Mouse (Mus musculus): ENCODE measurements around the gene Rapgef3. TPM values are rescaled to one million over a fixed set of nuclear protein-coding genes. Genes with fewer than 3 reads are reported as not detected.

Gene Rapgef3
- polyA plus RNA-seq, 1 experiment from 2014 or later, result 6.1 TPM

GRCm38 (mm10) chr15:97730365-97730764, 37.4 kb downstream of the Rapgef3 start:
- WGBS, result 52% methylated on average over 6 of the region's 6 CpGs

GRCm38 (mm10) chr15:97728804-97729203, 39.0 kb downstream of the Rapgef3 start:
- WGBS, result 58% methylated on average over 7 of the region's 7 CpGs
- H3K4me2 ChIP-seq (replicated peaks; ENCODE audit: low read depth, low read length), result no peak overlapping the region
- no peak overlapping the region for H3K27ac ChIP-seq (ENCODE audit: low read length)
- H3K4me3 ChIP-seq (ENCODE audit: low read depth, low read length), result no peak overlapping the region
- no peaks in the 10 kb centered on the region for H3K36me3 ChIP-seq (ENCODE audit: control insufficient read depth, insufficient read depth, low read length)
- no peaks in the 10 kb centered on the region for H3K4me1 ChIP-seq (ENCODE audit: control insufficient read depth, insufficient read depth, low read length)
- H3K27me3 ChIP-seq (ENCODE audit: control insufficient read depth, insufficient read depth, low read length), result no peaks in the 10 kb centered on the region
- H3K9ac ChIP-seq (replicated peaks; ENCODE audit: low read depth, low read length), result no peak overlapping the region
- H3K9me3 ChIP-seq (ENCODE audit: control insufficient read depth, low read depth, low read length), result no peaks in the 10 kb centered on the region
- no peak for ATAC-seq (ENCODE audit: insufficient number of reproducible peaks, insufficient read depth, low FRiP score, low read depth)

More at GRCm38 (mm10) chr15:97730365-97730764, 37.4 kb downstream of the Rapgef3 start:
- H3K4me1 ChIP-seq (ENCODE audit: control insufficient read depth, insufficient read depth, low read length), result no peaks in the 10 kb centered on the region
- H3K4me2 ChIP-seq (replicated peaks; ENCODE audit: low read depth, low read length), result no peak overlapping the region
- H3K27ac ChIP-seq (ENCODE audit: low read length), result no peak overlapping the region
- no peak for ATAC-seq (ENCODE audit: insufficient number of reproducible peaks, insufficient read depth, low FRiP score, low read depth)
- no peaks in the 10 kb centered on the region for H3K27me3 ChIP-seq (ENCODE audit: control insufficient read depth, insufficient read depth, low read length)
- H3K36me3 ChIP-seq (ENCODE audit: control insufficient read depth, insufficient read depth, low read length), result no peaks in the 10 kb centered on the region
- no peak overlapping the region for H3K4me3 ChIP-seq (ENCODE audit: low read depth, low read length)
- no peak overlapping the region for H3K9ac ChIP-seq (replicated peaks; ENCODE audit: low read depth, low read length)
- H3K9me3 ChIP-seq (ENCODE audit: control insufficient read depth, low read depth, low read length), result no peaks in the 10 kb centered on the region

- H3K27ac ChIP-seq (ENCODE audit: low read length), result no peak overlapping the region
- no peaks in the 10 kb centered on the region for H3K9me3 ChIP-seq (ENCODE audit: control insufficient read depth, low read depth, low read length)
- no peaks in the 10 kb centered on the region for H3K27me3 ChIP-seq (ENCODE audit: control insufficient read depth, insufficient read depth, low read length)
- ATAC-seq (ENCODE audit: insufficient number of reproducible peaks, insufficient read depth, low FRiP score, low read depth), result no peak
- 75% methylated on average over 11 of the region's 11 CpGs for WGBS
- H3K36me3 ChIP-seq (ENCODE audit: control insufficient read depth, insufficient read depth, low read length), result no peaks in the 10 kb centered on the region
- no peak overlapping the region for H3K4me2 ChIP-seq (replicated peaks; ENCODE audit: low read depth, low read length)
- H3K9ac ChIP-seq (replicated peaks; ENCODE audit: low read depth, low read length), result no peak overlapping the region
- H3K4me3 ChIP-seq (ENCODE audit: low read depth, low read length), result no peak overlapping the region
- no peaks in the 10 kb centered on the region for H3K4me1 ChIP-seq (ENCODE audit: control insufficient read depth, insufficient read depth, low read length)
Observed at GRCm38 (mm10) chr15:97728394-97728793, 39.4 kb downstream of the Rapgef3 start.

DNA sequence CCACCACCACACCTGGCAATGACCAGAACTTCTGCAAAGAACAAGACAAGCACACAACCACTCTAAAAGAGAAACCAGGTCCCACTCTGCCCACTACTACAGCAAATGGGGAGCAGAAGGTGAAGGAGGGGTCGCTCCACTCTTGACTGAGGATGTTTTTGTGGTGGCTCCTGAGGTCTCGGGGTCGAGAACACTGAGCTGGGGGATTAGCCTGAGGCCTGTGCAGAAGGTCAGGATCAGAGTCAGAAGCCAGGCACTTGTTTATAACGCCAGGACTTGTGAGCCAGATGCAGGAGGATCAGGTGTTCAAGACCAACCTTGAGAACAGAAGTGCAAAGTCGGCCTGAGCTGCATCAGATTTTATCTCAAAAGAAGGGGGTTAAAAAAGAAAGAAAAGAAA, 40.3 kb downstream of the Rapgef3 start:
- H3K4me3 ChIP-seq (ENCODE audit: low read depth, low read length), result no peak overlapping the region
- no peak overlapping the region for H3K9ac ChIP-seq (replicated peaks; ENCODE audit: low read depth, low read length)
- H3K4me1 ChIP-seq (ENCODE audit: control insufficient read depth, insufficient read depth, low read length), result no peaks in the 10 kb centered on the region
- H3K4me2 ChIP-seq (replicated peaks; ENCODE audit: low read depth, low read length), result no peak overlapping the region
- no peaks in the 10 kb centered on the region for H3K9me3 ChIP-seq (ENCODE audit: control insufficient read depth, low read depth, low read length)
- 76% methylated on average over 5 of the region's 5 CpGs for WGBS
- no peaks in the 10 kb centered on the region for H3K36me3 ChIP-seq (ENCODE audit: control insufficient read depth, insufficient read depth, low read length)
- no peak for ATAC-seq (ENCODE audit: insufficient number of reproducible peaks, insufficient read depth, low FRiP score, low read depth)
- no peaks in the 10 kb centered on the region for H3K27me3 ChIP-seq (ENCODE audit: control insufficient read depth, insufficient read depth, low read length)
- H3K27ac ChIP-seq (ENCODE audit: low read length), result no peak overlapping the region

DNA sequence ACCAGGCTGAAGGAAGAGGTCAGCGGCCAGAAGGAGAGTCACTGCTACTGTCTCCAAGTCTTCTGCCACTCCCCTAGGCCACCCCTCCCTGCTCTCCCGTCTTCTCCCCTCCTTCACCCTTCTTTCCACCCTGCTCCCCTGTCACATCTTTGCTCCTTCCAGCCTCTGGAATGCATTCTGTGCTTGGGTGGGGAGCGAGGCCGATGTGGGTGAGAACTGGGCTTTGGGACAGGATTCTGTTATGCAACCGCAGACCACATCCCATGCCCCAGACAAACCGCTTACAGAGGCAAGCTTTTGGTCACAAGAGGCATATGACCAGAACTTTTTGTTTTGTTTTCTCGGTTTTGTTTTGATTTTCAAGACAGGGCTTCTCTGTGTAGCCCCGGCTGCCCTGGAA, 40.7 kb downstream of the Rapgef3 start:
- 70% methylated on average over 8 of the region's 8 CpGs for WGBS
- H3K9ac ChIP-seq (replicated peaks; ENCODE audit: low read depth, low read length), result no peak overlapping the region
- H3K27me3 ChIP-seq (ENCODE audit: control insufficient read depth, insufficient read depth, low read length), result no peaks in the 10 kb centered on the region
- H3K27ac ChIP-seq (ENCODE audit: low read length), result no peak overlapping the region
- no peak overlapping the region for H3K4me3 ChIP-seq (ENCODE audit: low read depth, low read length)
- H3K4me2 ChIP-seq (replicated peaks; ENCODE audit: low read depth, low read length), result no peak overlapping the region
- no peaks in the 10 kb centered on the region for H3K4me1 ChIP-seq (ENCODE audit: control insufficient read depth, insufficient read depth, low read length)
- H3K9me3 ChIP-seq (ENCODE audit: control insufficient read depth, low read depth, low read length), result no peaks in the 10 kb centered on the region
- ATAC-seq (ENCODE audit: insufficient number of reproducible peaks, insufficient read depth, low FRiP score, low read depth), result no peak
- H3K36me3 ChIP-seq (ENCODE audit: control insufficient read depth, insufficient read depth, low read length), result no peaks in the 10 kb centered on the region

GRCm38 (mm10) chr15:97726310-97726709, 41.5 kb downstream of the Rapgef3 start:
- H3K27ac ChIP-seq (ENCODE audit: low read length), result no peak overlapping the region
- H3K9ac ChIP-seq (replicated peaks; ENCODE audit: low read depth, low read length), result no peak overlapping the region
- no peaks in the 10 kb centered on the region for H3K36me3 ChIP-seq (ENCODE audit: control insufficient read depth, insufficient read depth, low read length)
- no peaks in the 10 kb centered on the region for H3K9me3 ChIP-seq (ENCODE audit: control insufficient read depth, low read depth, low read length)
- no peaks in the 10 kb centered on the region for H3K27me3 ChIP-seq (ENCODE audit: control insufficient read depth, insufficient read depth, low read length)
- no peak for ATAC-seq (ENCODE audit: insufficient number of reproducible peaks, insufficient read depth, low FRiP score, low read depth)
- 79% methylated on average over 13 of the region's 13 CpGs for WGBS
- H3K4me3 ChIP-seq (ENCODE audit: low read depth, low read length), result no peak overlapping the region
- H3K4me1 ChIP-seq (ENCODE audit: control insufficient read depth, insufficient read depth, low read length), result no peaks in the 10 kb centered on the region
- no peak overlapping the region for H3K4me2 ChIP-seq (replicated peaks; ENCODE audit: low read depth, low read length)

DNA sequence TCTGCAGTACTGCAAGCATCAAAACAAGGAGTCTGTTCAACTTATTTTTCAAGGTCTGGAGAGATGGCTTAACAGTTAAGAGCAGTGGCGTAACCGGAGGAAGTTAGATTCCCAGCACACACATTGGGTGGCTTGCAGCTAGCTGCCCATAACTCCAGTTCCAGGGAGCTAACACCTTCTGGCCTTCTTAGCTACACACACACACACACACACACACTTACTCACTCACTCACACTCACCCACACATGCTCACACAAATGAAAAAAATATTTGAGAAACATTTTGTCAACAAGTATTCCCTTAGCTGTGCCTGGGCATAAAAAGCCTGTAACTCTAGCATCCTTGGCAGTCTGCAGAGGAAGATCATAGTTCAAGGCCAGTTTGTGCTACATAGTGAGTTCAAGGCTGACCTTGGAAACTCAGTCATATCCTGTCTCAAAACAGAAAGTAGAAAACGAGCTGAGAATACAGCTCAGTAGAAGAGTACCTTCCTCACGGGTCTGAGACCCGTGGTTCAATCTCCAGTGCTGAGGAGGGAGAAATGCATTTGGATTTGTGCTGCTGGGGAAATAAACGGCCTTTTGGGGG, 42.5 kb downstream of the Rapgef3 start:
- ATAC-seq (ENCODE audit: insufficient number of reproducible peaks, insufficient read depth, low FRiP score, low read depth), result no peak
- Histone ChIP-seq H3K9ac (replicated peaks; ENCODE audit: low read depth, low read length) (no peak overlapping the region), H3K4me3 (ENCODE audit: low read depth, low read length) (no peak overlapping the region), H3K4me1 (ENCODE audit: control insufficient read depth, insufficient read depth, low read length) (no peaks in the 10 kb centered on the region), H3K4me2 (replicated peaks; ENCODE audit: low read depth, low read length) (no peak overlapping the region), H3K27me3 (ENCODE audit: control insufficient read depth, insufficient read depth, low read length) (no peaks in the 10 kb centered on the region), H3K9me3 (ENCODE audit: control insufficient read depth, low read depth, low read length) (no peaks in the 10 kb centered on the region), H3K27ac (ENCODE audit: low read length) (no peak overlapping the region), H3K36me3 (ENCODE audit: control insufficient read depth, insufficient read depth, low read length) (no peaks in the 10 kb centered on the region)
- 74% methylated on average over 6 of the region's 6 CpGs for WGBS

GRCm38 (mm10) chr15:97724346-97725197, 43.2 kb downstream of the Rapgef3 start:
- Histone ChIP-seq H3K9ac (replicated peaks; ENCODE audit: low read depth, low read length) (no peak overlapping the region), H3K4me1 (ENCODE audit: control insufficient read depth, insufficient read depth, low read length) (no peaks in the 10 kb centered on the region), H3K4me2 (replicated peaks; ENCODE audit: low read depth, low read length) (no peak overlapping the region), H3K36me3 (ENCODE audit: control insufficient read depth, insufficient read depth, low read length) (no peaks in the 10 kb centered on the region), H3K9me3 (ENCODE audit: control insufficient read depth, low read depth, low read length) (no peaks in the 10 kb centered on the region), H3K27me3 (ENCODE audit: control insufficient read depth, insufficient read depth, low read length) (no peaks in the 10 kb centered on the region), H3K27ac (ENCODE audit: low read length) (no peak overlapping the region), H3K4me3 (ENCODE audit: low read depth, low read length) (no peak overlapping the region)
- ATAC-seq (ENCODE audit: insufficient number of reproducible peaks, insufficient read depth, low FRiP score, low read depth), result no peak
- 83% methylated on average over 17 of the region's 17 CpGs for WGBS

Data from stomach, embryonic 14.5 days (tissue).